Mouse (Mus musculus) cortical plate, adult 2 months (tissue): Measurements from ENCODE around the gene Gm29776.

Experiments
- CTCF ChIP-seq: fragments of 200-500 bp; IDR thresholded peaks from 2 replicates; pipeline ENCODE4 v1.5.1; 2011; ENCODE audit warnings: mild to moderate bottlenecking, control low read depth, low read length; ENCODE audit not compliant: insufficient read depth; ENCODE audit errors: extremely low read depth
- POLR2A ChIP-seq: fragments of 200-500 bp; IDR thresholded peaks from 2 replicates; pipeline ENCODE4 v1.6.1; 2011; ENCODE audit warnings: mild to moderate bottlenecking, low read length, control low read depth; ENCODE audit not compliant: insufficient read depth; ENCODE audit errors: extremely low read depth

- TF ChIP-seq CTCF (0 out of 2 replicates have a peak, but pooled peaks have one; percentile 14), POLR2A (no peak)
These were observed 51.6 kb downstream of the Gm29776 start for GRCm38 (mm10) chr14:54646898-54647636.
